Mouse (Mus musculus) right cerebral cortex, adult 2 months (tissue): ENCODE measurements at regions not wholly inside any gene's neighbourhood (a gene's known extent, or its start where the extent isn't known, plus 50 kb on each side); places are given as distances from the start of the nearest gene placed in this dataset.
A peak's percentile ranks its signal among the peaks of the same experiment; 100 is the strongest.

Source experiments
- DNase-seq, 2 experiments: peaks; one replicate each; pipeline ENCODE4 v3.0.0; 2021 to 2022; ENCODE audit warnings: low spot score in 2 of 2

DNA sequence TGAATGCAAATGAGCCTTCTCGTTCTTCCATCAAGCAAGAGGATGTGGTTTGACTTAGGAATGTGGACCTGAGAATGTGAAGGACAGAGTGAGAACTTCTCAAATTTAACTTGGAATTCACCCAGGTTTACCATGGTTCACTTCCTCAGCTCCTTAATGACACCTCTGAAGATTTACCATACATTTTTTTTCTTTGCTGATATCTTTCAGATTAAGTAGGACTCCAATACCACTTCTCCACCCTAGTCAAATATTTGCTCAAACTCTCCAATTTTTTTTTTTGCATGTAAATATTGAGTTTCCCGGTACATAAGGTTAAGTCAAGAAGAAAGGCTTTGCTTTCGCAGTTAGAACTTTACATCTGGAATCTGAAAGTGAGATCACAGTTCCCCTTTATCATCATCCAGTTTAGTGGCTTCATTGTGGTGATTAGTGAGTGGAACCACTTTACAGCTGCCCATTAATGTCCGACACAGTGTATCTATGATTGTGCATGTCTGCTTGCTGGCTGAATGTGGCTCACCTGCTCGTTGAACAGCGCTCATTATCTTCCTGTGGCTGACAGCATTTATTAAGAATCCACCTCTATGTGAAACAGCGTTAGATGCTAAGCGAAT lies 446.0 kb upstream of the Adam34 start:
- DNase-seq, result no peak

DNA sequence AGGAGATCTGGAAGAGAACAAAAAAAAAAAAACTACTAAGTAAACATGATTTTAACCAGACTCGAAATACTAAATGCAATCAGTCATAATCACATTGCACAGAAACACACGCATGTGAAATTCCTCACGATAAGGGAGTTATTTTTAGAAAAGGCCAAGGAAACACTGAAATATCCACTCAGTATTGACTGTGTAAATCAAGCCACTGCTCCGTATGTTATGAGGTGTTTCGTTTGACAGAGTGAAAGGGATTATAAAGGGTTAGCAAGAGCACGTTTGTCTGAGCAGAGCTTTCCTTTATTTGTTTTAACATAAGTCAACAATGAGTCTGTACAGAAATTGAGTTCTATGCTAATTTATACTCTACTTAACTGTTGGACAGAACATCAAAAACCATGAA lies 455.3 kb upstream of the Adam34 start:
- DNase-seq, result no peak

DNA sequence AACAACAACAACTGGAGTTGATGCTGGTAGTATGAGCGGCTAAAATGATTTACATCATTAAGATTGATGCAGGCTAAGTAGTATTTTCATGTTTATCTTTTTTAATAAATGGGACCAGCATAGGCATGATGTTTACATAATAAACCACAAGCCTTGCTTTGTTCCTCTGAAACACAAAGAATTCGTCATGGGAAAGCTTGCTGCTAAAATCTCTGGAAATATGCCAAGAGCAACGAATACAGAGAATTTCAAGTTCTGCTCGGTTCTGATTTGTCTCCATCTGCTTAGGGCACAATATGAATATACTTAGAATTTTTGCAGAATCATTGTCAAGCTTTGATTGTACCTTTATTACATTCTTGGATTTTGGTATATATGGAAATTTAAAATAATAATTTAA lies 467.2 kb upstream of the Adam34 start:
- no peak for DNase-seq

DNA sequence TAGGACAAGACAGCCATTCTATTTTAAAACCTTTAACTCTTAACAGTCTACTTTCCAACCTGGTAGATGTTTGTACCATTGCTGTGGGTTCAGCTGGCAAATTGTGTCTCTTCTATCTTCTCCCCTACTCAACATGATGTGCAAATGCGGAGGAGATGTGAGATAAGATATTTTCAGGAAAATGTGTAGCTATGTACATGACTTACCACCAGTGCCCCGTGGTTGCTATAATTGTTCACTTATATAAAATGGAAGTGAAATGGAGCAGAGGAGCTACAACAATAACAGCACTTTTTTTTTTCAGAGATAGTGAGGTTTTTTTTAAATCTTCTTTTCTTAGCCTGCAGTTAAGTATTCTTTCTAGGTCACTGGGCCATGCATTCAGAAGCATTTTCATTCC lies 492.4 kb upstream of the Adam34 start:
- peak in 1 of 2 experiments; percentile 2 for DNase-seq

DNA sequence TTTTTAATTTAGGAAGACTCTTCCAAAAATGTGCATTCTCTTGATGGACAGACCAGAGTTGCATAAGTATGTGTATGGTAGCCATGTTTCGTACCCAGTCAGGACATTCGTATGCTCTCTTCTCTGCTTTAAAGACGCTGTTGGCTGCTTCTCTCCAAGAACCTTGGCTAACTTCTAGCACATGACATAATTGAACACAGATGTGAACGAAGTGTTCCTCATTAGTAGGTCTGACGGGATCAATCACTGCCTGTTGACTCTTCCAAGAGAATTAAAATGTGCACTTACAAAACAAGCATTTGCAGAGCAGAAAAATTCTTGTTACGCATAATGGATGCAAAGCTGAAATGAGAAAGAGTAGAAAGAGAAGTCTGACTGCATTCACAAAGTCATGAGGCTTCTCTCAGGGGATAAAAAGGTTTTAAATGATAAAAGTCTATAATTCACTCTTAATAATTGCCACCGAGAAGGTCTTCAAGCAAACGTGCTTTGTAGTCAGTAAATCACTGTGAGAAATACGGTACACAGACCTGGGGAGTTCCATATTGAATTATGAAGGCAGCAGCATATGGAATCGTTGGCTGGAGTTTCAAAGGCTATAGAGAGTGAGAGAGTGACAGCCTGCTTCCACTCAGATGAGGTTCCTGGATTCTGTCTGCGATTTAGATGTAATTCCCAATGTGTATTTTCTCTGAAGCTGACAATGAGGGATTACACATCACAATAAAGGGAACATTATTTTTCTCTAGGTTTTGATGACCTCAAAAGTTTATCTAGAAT lies 496.7 kb upstream of the Adam34 start:
- DNase-seq, result no peak

DNA sequence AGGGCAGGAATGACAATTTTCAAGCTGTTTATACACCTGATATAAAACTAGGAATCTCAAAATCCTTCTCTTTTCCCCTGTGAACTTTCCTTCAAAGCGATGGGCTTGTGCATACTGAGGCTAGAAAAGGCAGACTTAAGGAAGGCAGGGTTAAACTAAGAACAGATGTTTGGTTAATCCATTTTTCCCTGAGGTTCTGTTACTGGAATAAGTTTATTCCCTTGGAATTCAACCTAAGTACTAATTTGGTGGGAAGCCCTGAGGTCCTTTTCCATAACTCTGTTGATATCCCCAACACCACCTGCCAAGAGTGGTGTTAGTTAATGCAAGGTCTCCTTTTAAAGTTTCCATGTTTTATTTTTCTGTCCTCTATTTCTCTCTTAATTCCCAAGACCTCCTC lies 512.5 kb upstream of the Adam34 start:
- DNase-seq, result no peak

DNA sequence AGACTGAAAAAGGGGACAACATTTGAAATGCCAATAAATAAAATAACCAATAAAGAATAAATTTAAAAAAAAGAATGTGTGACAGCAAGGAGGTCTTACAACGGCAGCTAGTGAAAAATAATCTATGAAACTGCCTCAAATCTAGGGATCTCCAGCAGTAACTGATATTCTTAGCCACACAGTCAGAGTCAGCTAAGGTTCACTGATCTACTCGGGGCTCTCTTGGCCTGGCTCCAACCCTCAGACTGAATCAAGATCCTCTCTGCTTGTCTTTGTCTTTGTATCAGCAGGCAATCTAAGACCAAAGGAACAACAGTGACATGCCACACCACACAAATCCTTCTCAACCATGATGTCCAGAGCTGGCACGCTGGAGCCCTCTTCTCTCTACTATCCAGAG lies 542.5 kb upstream of the Adam34 start:
- DNase-seq, result no peak

DNA sequence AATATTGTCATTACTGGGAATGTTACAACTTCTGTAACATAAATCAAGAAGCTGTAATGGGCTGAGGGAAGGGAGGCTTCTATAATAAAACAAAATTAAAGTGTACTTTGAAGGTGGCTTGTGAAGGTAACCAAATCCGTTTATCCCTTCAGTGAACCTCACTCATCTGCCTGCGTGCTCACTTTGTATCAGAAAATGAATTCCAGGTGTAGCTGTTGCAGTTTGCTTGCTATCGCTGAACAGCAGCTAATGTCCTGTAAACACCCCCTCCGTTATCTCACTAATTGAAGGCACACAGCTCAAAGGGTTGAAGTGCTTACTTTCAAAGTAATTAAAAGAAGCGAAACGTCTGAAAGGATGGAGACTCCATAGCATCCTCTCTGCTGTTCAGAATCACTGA lies 547.2 kb upstream of the Adam34 start:
- DNase-seq, result no peak

DNA sequence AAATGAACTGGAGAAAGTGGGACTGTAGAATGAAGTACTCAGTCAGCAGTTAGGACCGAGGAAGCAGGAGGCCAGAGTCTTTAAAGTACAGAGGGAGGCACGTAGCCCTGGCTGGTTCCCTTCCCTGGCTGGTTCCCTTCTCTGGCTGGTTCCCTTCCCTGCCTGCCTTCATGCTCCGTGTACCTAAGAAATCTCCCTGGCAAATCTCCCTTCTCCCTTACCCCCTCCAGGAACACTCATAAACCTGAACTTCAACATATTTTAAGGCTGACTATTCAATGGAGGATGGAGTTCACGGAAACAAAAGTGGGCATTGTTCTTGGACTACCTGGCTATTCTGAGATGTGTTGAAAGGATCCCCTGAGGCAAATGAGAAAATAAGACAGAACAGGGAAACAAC lies 551.2 kb upstream of the Adam34 start:
- no peak for DNase-seq

DNA sequence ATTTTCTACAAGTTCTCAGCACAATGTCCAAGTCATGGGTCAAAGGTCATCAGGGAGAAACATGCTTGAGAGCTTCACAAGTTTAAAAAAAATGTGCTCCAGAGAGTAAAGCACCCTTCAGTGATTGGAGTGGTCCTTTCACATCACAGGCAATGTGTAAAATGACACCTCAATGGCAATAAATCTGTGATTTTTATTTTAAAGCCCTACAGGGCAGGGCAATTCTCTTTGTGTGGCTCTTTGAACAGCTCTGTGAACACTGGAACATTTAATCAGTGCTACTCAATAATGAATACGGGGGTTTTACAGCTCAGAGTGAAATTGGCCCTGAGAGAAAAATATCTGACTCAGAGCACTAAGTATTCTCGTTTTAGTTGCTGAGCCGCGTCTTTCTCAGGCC lies 563.5 kb upstream of the Adam34 start:
- no peak for DNase-seq

DNA sequence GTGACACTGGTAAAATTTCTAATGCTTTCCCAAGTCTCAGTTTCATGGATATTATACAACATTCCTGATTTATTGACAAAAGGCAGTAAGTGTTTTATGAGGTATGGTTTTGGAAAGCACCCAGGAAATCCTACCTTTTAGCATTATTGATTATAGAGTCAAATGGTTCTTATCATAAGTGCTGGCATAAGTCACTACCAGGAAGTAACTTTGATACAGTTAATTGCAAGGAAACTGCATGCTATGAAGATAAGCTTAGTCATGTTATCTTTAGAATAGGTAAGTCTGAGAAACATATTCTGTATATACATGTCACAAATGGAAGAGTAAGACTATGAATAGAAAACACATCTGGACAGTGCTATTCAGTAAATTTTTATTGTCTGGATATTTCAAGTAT lies 608.4 kb upstream of the Adam34 start:
- no peak for DNase-seq

DNA sequence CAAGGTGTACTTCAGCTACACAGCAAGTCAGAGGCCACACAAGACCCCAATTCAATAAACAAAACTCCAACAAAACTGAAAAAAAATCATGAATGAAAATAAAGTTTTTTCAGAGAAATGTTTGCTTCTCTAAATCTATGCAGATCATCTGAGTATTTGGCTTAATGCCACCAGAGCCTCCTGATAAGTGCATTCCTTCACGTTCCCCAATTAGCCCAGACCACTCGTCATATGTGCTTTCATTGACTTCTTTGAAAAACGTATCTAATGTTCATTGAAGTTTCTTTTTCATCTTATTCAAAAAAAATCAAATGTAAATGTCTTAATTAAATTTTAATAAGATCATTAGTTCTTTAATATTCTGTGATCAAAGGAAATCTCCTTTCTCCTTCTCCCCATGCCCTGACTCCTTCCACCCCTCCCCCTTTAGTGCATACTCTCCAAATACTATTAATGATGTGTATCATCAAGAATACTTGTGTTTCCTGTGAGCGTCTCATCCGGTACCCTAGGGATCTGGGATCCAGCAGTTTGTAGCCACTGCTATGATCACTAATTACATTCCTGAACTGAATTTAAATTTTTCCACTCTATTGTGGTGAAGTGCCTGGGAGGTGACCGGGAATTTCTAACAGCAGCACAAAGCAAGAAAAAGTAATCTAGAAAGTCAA lies 600.8 kb upstream of the Fat1 start:
- DNase-seq, result no peak

DNA sequence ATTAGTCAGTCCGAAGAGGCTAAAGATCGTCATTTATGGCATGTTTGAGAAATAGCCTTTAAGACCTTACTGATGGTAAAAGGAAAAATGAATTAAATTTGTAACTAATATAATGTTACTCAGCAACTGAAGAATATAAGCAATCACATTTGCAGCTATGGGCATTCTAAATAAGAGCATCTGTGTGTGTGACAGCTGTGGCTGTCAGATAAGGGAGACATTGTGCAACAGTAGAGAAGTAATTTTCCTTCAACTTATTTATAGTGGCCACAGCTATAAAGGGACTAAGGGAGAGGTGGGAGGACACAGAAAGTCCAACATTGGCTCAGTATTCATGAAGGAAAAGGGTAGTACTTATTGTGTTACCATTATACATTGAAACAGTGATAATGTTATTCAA lies 591.8 kb upstream of the Fat1 start:
- DNase-seq, result no peak

DNA sequence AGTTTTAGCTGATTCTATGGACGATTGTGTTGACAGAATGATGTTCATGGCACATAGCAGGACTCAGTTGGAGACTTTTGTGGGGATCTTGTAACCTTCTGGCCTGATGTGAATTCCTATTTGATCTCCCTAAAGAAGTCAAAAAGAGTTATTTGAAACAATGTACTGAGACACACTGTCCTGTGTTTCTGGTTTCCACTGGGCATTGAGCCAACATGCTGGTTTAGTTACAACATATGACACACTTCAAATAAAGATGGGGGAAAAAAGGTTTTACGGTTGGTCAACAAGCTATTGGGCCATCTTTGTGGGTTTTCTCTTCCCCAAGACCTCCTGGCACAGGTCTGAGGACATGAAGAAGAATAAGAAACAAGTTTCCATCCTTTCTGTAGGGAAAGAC lies 591.3 kb upstream of the Fat1 start:
- DNase-seq, result no peak

DNA sequence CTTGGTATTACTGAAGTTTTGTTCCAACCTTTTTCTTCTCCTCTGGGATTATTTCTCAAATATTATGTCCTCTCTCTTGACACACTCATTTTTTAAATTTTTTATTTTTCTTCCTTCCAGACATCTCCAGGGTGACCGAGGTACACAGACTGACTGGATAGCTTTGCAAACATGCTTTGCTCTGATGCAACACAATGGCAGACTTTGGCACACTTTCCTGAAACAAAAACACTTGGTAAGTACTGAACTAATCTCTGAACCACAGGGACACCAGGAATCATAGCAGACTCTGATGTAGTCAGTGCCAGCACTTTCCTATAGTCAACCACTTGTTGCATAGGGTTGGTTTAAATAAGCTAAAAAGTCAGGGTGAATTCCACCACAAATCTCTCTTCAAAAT lies 587.8 kb upstream of the Fat1 start:
- DNase-seq, result no peak

DNA sequence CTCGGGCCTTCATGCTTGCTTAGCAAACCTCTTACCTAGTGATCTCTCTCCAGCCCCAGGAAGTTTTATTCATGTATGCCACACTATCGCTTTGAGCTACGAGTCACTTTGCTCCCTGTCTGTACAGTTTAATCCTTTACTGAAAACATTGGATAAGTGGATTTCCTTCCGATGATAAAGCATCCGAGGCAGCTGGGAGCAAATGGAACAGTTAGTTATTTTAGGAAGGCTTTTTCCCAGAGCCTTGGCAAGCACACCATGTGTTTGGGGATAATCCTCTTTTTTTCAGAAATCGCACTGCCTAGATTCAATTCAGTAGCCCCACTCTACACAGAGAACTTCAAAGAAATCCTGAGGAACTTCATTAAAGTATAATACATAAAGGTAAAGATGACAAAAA lies 561.3 kb upstream of the Fat1 start:
- peak in 1 of 2 experiments; percentile 13 for DNase-seq

DNA sequence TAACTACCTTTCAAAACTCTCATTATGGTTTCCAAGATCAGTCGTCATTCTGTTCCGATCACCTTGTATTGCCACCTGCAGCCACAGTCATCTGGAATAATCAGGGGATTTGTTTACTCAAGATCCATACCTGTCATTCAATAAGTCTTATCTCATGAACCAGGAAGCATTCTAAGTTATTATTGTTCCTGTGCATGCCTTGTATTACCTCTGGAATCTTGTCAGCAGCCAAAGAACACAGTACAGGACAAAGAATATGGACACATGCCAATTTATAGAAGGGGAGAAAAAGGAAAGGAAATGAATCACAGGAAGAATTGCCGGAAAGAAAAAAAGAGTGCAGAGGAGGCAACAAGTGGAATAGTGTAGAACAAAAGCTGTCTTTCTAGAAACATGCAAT lies 557.5 kb upstream of the Fat1 start:
- no peak for DNase-seq

DNA sequence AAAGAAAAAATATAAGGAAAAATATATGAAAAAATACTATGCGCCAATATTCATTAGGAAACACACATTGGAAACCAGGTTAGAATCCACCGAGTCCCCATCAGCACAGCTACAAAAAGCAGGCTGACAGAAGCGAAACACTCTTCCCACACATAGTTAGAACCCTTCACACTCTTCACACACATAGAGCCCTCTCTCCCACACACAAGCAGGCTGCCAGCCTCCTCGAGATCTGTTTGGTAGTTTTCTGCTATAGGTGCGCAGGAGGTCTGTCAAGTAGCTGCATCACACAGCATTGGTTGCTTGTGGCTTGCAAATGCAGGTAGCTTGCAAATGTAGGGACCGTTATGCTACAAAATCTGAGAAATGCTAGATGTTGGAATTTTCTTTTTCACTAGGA lies 526.8 kb upstream of the Fat1 start:
- DNase-seq, result peak; percentile 14 to 16

DNA sequence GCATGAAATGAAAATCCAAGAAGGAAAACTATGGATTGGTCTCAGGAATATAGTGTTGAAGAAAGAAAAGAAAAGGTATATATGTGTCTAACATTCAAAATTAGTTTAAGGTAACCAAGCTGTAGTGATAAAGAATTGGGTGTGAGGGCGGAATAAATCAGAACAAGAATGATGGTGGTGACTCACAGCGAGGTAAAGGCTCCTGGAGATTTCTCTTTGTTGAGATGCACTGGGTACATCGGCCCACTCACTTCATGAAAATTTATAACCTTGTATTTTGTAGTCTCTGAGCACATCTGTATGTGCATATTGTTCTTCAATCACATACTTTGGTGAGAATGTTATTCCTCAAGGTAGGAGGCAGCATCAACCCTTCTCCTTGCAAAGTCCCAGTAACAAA lies 525.0 kb upstream of the Fat1 start:
- no peak for DNase-seq

DNA sequence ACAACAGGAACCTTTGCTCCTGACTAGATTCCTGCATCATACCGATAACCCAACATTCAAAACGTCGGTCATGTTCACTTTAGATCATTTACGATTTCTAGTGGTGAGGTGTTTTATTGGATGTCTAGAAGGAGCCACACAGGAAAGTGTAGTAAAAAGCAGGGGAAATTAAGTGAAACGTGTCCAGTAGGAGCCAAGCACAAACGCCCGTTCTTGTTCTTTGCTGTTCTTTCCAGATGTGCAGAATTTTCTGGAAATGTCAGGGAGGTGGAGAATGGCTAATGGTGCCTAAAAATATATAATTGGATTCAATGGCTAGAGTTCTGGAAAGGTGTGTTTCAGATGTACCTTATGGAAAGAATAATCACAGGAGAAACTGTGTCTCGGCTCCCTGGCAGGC lies 517.2 kb upstream of the Fat1 start:
- no peak for DNase-seq

DNA sequence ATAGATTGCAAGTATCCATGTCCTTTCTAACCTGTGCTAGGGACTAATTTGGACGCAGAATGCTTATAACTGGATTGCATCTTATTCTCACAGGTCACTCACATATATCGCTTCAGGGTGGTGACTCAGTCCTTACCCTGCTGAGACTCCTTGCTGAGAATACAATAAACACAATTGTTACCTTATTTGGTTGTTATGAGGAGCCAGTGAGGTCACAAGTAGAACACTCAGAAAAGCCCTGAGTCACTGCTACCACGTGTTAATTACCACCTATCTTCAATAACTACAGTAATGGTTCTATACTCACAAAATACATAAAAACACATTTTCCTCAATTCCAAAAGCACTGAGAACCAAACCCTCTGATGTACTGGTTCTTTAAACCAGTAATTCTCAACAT lies 479.8 kb upstream of the Fat1 start:
- DNase-seq, result no peak

DNA sequence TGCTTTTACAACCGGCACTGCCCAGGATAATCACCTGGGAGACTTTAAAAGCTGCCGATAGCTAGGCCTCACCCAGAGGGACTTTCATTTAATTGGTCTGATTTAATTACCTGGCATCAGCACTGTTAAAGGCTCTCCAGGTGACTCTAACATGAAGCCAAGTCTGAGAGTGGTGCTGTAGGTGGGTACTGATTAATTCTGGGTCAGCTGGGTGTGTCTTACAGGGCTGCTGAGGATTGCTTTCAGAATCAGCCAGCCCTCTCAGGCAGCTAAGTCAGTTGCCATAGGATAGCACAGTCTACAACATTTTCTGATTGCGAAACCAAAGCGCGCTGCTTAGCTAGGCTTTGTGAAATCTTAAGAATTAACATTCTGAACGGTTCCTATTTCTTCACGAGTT lies 478.9 kb upstream of the Fat1 start:
- no peak for DNase-seq

DNA sequence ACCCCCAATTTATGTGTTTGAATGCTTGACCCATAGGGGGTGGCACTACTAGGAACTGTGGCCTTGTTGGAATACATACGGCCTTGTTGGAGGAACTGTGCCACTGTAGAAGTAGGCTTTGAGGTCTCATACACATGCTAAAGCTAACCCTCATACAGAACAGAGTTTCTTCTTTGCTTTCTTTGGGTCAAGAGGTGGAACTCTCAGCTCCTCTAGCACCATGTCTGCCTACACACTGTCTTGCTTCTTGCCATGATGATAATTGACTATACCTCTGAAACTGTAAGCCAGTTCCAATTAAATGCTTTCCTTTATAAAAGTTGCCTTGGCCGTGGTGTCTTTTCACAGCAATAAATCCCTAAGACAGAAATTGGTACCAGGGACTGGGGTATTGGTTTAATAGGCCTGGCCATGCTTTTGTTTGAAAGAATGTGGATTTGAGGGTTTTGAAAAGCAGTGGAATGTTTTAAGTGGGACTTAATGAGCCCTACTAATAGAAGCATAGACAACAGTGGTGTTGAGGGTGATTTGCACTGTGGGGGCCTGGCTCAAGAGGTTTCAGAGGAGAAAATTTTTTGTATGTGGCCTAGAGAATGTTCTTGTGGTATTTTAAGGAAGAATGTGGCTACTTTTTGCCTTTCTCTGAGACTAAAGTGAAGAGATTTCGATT lies 468.7 kb upstream of the Fat1 start:
- DNase-seq, result no peak
